Mouse (Mus musculus) adrenal gland, adult 18-20 months (tissue): Measurements from ENCODE around the gene Ddb2. TPM values are rescaled to one million over a fixed set of nuclear protein-coding genes. Genes with fewer than 3 reads are reported as not detected.
"Not testable (repeated sequence)": the region's sequence is repeated elsewhere in the genome, so short reads cannot be mapped to it uniquely, and the experiment has no call there.

Experiments used
- DNase-seq, 2 experiments: peaks; one replicate each; pipeline ENCODE4 v3.0.0; 2021 to 2022; ENCODE audit warnings: low spot score in 2 of 2
- total RNA-seq, 2 experiments: library from RNA; stranded (reverse); gene quantifications; 1 replicate in 1 of 2; 2 replicates in 1 of 2; pipeline ENCODE4 v1.2.3; 2021

Ddb2 gene
- total RNA-seq, 2 experiments from 2014 or later, result 8.2 to 8.4 TPM

- peak; percentile 66 to 75 for DNase-seq
These were observed 19.7 kb upstream of the Ddb2 start for GRCm38 (mm10) chr2:91256256-91257125.

GRCm38 (mm10) chr2:91255661-91256150 is 18.9 kb upstream of the Ddb2 start, which contains the start of gene Pacsin3:
Gene Pacsin3, plus strand, starts transcription at chr2:91255954.
- no peak for DNase-seq

- DNase-seq, result no peak
These were observed 18.1 kb upstream of the Ddb2 start for GRCm38 (mm10) chr2:91254725-91255380.

GRCm38 (mm10) chr2:91252512-91252911 is 15.7 kb upstream of the Ddb2 start:
- no peak for DNase-seq

- no peak for DNase-seq
These were observed 15.2 kb upstream of the Ddb2 start for GRCm38 (mm10) chr2:91252001-91252400.

GRCm38 (mm10) chr2:91248366-91248765 is 11.6 kb upstream of the Ddb2 start:
- no peak for DNase-seq

DNA sequence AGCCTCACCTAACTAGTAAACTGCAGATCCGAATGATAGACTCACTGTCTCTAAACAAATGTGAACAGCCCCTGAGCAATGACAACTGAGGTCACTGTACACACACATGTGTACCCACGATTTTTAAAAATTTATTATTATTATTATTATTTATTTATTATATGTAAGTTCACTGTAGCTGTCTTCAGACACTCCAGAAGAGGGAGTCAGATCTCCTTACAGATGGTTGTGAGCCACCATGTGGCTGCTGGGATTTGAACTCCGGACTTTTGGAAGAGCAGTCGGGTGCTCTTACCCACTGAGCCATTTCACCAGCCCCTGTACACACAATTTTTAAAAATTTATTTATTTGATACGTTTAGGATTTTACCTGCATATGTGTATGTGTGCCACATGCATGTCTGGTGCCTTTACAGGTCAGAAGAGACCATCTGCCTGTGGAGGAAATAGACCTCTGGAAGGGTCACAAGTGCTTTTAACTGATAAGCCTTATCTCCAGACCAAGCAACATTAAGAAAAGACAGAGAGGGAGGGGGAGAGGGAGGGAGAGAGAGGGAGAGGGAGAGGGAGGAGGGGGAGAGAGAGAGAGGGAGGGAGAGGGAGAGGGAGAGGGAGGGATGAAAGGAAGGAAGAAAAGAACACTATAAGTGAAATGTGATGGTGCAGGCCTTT is 7.9 kb upstream of the Ddb2 start:
- DNase-seq, result no peak

GRCm38 (mm10) chr2:91243416-91243815 is 6.6 kb upstream of the Ddb2 start:
- DNase-seq, result no peak

DNA sequence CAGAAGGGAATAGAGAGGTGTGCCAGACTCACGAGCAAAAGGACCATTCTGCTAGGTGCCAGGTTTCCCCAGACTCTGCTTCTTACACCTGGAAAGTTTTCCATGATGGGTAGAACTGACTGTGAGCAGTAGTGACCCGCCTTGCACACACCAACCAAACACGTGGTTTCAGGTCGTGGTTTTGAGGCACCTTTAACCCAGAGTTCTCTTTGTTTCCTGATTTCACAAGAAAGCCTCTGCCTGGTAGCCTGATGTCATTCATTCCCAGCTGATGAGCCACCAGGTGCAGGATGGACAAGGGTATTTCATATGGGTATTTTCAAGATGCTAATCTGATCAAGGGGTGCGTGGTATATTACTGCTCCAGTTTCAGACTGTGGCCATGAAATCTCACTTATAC is 5.8 kb upstream of the Ddb2 start:
- DNase-seq, result no peak

- not testable (repeated sequence) for DNase-seq
These were observed 814 bp upstream of the Ddb2 start for GRCm38 (mm10) chr2:91237511-91238080.

DNA sequence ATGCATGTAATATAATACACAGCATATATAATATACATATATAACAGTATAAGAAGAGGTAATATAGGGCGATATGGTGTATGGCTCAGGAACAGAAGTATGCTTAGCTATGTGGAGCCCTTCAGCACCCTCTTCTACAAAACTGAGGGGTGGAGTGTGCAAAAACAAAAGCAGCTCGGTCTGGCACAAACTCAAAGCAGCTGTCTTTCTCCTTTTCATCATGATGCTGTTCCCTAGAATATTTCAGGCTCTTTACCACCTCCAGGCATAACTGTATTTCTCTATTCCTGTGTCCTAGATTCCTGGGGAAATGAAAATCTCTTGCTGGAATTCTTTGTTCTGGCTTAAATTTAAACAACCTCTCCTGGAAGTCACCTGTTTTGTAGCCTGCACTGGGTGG is 7.0 kb downstream of the Ddb2 start:
- no peak for DNase-seq

GRCm38 (mm10) chr2:91223614-91224013 is 13.2 kb downstream of the Ddb2 start:
- no peak for DNase-seq

DNA sequence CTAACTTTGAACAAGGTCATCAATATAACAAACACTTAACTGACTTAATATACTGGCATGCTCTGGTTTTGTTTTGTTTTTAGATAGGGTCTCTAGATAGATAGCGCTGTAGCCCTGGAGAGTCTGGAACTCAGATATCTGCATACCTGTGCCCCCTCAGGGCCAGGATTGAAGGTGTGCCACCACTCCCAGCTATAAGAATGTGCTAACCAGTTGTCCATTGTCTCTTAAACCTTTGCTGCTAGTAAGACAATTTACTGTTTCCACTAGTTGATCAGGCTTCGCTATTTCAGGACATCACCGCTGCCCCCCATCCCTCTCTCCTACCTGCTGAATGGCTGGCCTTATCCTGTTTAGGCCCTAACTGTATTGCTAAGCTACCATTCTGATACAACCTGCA is 16.3 kb downstream of the Ddb2 start:
- no peak for DNase-seq

DNA sequence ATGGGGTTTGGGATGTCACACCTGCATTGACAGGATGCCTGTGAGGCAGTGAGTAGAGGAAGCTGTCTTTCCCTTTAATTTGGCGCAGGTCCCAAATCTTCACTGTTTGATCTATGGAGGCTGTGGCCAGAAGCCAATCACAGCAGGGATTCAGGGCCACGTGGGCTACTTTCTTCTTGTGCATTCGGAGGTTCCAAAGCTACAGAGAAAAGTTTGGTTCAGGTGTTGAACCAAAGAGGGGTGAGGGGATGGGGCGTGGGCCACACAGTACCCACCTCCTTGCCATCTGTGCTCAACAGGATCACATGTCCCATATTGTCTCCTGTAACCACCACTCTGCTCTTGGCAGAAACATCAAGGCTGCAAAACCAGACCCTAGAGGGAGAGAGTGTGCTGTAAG is 19.8 kb downstream of the Ddb2 start:
- no peak for DNase-seq

GRCm38 (mm10) chr2:91213311-91213710 is 23.5 kb downstream of the Ddb2 start:
- no peak for DNase-seq

GRCm38 (mm10) chr2:91206254-91206775 is 30.5 kb downstream of the Ddb2 start:
- no peak for DNase-seq

DNA sequence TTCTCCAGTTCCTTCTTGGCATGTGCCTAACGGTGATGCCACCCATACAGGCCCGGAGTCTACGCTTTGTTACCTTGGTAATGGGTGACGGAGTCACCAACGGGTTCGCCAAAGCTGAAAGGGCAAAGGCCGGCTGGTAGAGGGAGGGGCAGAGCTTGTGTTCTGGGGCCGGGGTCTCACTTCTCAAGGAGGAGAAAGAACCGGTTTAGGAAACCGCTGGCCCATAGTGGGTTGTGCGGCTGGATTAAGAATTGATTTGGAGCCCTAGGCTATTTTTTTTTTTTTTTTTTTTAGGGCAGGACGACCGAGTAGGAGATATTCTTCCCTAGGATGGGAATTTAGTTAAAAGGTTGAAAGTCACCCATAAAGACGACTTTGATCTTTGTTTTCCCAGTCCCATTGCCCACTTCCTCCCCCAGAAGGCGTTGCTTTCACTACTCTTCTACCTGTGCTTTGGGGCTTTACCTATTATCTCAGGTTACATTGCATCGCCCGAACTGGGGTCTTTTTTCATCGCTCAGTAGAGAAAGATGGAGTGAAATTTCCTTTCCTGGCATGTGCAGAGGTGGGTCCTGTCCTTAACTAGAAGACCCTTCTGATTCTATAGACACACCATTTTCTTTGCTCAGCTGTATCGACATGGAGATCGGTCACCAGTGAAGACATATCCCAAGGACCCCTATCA is 33.7 kb downstream of the Ddb2 start:
- DNase-seq, result peak in 1 of 2 experiments; percentile 32

GRCm38 (mm10) chr2:91202222-91202971 is 34.4 kb downstream of the Ddb2 start, which contains the start of the genes Nr1h3 and Acp2:
Gene Nr1h3, minus strand, starts transcription at chr2:91202834.
Gene Acp2, plus strand, starts transcription at chr2:91202885.
- peak; percentile 93 for DNase-seq

DNA sequence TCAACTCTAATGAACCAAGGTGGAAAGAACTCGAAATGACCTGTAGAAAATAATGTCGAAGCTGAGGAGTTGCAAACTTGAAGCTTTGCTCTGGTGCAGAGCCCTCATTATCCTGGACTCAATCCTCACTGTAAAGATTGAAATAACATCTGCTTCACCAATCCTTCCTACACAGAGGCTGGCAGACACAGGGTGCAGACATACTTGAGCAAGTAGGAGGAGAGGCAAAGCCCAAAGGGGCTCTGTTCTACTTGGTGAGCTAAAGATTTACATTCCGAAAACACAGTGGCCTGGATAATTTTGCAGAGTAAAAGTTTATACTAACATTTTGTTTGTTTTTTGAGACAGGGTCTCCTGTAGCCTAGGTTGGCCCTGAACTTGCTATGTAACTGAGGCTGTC is 37.9 kb downstream of the Ddb2 start:
- no peak for DNase-seq

GRCm38 (mm10) chr2:91196577-91197001 is 40.2 kb downstream of the Ddb2 start:
- DNase-seq, result no peak
